Mouse (Mus musculus) gastrocnemius, postnatal 4 days (tissue): ENCODE measurements at regions not wholly inside any gene's neighbourhood (a gene's known extent, or its start where the extent isn't known, plus 50 kb on each side); places are given as distances from the start of the nearest gene placed in this dataset.

ENCODE experiments used
- DNase-seq, 2 experiments: peaks; one replicate each; pipeline ENCODE4 v3.0.0; 2021 to 2022; ENCODE audit warnings: low spot score in 2 of 2, mixed read lengths in 2 of 2

DNA sequence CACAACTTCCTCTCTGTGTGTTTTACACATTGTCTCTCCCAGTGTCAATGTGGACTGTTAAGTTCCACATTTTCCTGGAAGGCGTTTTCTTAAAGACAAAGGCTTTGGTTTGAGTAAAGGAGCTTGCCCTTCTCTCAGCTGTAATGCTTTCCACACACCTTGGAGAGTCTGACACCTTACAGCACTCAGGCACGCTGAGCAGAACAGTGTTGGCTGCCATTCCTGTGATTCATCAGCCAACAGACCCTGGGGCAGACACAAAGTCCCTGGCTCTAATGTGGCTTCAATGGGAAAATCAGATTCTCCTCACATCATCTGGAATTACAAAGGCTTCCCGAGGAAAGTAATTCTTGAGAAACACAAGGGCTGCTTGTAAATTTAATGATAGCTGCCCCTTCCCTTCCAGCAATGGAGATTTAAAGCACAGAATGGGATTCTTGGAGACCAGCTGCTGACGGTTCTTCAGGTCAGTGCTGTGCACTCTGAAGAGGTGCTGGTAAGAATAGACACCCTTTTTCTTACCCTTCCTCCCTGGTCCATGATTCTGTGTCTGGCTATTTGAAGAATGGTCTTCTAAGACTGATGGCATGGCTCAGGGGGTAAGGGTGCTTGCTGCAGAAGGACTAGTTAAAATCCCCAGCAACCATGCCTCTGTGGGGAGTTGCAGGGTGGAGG is 468.4 kb upstream of the Nr2f2 start:
- DNase-seq, result no peak

GRCm38 (mm10) chr7:70828486-70829195 is 462.1 kb upstream of the Nr2f2 start:
- DNase-seq, result no peak

GRCm38 (mm10) chr7:70826074-70826473 is 459.5 kb upstream of the Nr2f2 start:
- DNase-seq, result no peak

DNA sequence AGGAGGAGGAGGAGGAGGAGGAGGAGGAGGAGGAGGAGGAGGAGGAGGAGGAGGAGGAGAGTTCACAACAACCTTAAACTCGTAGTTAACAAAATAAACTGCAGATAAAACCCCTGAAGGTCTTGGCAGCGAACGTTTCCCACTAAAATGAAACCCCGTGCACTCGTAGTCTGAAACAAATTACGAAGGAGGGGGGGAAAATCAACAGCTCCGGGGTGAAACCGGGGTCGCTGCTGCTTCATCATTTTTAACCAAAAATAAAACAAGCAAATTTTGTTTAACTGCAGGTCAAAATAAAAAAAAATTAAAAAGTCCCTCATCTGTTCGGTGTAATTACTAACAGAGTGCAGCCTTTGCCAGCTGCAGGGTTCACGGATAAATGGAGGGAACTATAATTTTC is 456.5 kb upstream of the Nr2f2 start:
- no peak for DNase-seq

DNA sequence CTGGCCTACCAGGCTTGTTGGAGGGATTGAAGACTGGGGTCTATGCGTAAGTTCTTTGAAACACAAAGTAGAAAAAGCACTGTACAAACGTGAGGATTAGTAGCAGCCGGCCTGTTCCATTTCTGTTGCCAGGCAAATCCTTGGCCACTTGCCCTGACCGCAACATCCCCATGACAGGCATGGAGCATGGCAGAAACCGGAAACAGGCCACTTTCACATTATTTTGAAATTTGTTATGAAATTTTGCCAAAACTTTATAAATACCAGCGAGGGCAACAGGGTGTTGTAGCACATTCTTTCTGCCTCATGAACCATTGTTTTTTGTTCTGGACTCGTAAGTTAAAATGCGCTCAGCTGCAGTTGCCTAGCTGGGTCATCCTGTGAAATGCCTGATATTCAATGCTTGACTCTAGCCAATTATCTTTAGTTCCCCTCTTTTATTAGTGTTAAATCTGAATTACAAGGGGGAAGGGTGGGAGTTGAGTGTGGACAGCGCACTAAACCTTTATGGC is 455.8 kb upstream of the Nr2f2 start:
- peak; percentile 35 to 77 for DNase-seq

GRCm38 (mm10) chr7:70821861-70822260 is 455.3 kb upstream of the Nr2f2 start:
- no peak for DNase-seq

GRCm38 (mm10) chr7:70817347-70817913 is 450.9 kb upstream of the Nr2f2 start:
- no peak for DNase-seq

GRCm38 (mm10) chr7:70814391-70814790 is 447.9 kb upstream of the Nr2f2 start:
- no peak for DNase-seq

GRCm38 (mm10) chr7:70813101-70813500 is 446.6 kb upstream of the Nr2f2 start:
- no peak for DNase-seq

DNA sequence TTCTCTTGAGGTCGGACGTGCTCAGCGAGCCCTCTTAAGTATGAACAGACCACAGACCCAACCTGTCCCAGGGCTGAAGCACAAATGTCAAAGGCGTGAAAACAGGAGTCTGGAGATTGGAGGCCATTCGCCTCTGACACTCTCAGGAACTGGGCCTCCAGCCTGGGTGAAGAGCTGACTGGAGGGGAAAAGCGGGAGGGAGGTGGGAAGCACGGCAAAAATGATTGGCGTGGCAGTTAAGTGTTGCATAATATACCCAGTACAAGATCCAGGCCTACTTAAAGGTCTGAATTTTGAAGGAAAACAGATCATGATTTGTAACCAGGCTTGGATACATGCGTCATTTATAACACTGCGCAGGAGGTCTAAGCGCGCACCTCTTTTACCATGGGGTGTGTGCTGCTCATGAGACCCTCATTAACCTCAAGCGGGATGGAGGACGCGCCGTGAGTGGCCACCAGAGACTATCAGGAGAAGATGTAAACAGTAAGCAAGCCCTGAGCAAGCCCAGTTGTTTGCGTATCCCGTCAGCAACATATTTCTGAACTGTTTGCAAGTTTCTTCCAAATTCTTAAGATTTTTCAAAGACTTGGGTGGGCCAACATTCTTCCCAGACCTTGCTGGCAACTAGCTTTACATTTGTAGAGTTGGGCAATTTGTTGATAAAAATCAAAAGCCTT is 444.0 kb upstream of the Nr2f2 start:
- no peak for DNase-seq

GRCm38 (mm10) chr7:70804281-70804680 is 437.7 kb upstream of the Nr2f2 start:
- DNase-seq, result no peak

DNA sequence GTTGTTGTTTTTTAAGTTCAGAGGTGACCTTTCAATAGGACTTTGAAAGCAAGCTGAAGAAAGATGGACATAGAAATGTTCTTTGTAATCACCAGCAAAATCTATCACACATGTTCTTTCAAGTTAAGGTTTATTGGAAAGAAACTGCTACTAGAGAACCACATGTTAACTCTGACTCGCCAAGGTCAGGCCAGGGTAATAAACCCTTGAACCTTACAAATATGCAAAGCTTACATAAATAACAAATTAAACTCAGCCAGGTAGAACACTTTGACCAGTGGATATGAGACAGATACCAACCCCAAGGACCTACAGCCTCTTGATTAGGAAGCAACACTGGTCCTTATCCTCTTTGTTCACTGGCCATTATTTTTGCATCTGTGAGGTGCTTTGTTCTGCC is 433.4 kb upstream of the Nr2f2 start:
- no peak for DNase-seq

- no peak for DNase-seq
These were observed 432.7 kb upstream of the Nr2f2 start for GRCm38 (mm10) chr7:70799031-70799766.

GRCm38 (mm10) chr7:70796038-70796760 is 429.7 kb upstream of the Nr2f2 start:
- no peak for DNase-seq

DNA sequence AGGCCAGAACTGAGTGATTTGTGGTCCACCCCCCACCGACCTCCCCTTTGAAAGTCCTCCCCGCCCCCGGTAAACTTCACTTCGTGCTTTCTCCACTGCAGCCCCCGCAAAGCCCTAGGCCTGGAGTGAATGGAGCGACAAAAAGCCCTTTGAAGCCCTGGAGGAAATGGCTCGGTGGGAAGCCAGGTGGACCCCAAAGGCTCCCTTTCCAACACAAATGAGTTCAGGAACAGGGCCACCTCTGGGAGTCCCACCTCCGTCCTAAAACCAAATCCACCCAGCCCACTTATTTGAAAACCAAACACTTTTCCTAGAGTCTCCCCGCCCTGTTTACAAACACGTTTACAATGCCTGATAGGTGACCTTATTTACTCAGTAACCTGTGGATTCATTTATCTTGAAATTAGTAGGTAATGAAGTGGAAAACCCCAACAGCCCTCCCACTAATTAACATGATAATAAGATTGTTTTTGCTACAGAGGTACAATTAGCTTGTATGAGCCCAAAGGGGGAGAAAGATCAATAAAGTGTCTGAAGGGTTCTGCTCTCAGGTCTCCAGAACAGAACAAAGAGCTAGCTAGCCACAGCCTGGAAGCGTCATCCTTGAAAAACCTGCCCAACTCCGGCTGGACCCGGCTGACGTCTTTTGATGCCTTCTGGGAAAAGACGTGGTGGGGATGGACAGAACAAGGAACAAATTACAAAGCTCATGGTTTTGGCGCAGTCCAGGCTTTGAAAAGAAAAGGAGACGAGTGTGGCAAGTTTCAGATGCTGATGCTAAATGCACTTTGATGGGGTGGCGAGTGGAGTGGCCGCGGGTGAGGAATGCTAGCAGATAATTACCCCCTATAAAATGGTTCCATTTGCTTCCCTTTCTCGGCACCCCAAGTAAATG is 422.6 kb upstream of the Nr2f2 start:
- DNase-seq, result no peak

GRCm38 (mm10) chr7:70787966-70788365 is 421.4 kb upstream of the Nr2f2 start:
- DNase-seq, result no peak

DNA sequence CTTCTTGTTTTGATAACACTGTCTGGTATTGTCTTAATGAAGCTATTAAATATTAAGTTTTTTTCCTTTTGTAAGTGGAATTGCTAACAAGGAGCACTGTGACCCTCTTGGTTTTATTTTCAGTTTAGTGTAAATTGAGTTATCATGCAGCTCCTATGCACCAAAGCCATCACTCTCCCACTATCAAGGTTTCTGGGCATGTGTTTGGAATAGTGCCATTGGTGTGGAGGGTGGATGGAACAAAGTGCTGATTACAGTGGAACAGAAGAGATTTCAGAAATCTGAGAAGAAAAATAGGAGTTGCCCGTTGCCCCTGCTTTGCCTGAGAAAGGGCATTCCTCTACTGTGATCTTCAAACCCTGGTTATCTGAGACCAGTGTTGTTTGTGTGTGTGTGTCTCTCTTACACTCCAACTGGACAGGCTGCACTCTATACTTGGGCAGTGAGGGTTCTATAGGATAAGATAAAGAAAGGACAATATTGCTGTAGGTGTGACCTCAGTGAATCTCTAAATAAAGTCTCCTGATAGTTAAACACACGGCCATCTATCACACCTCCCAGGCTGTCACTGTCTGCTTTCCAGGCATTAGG is 414.3 kb upstream of the Nr2f2 start:
- DNase-seq, result no peak

- DNase-seq, result no peak
These were observed 411.2 kb upstream of the Nr2f2 start for GRCm38 (mm10) chr7:70777763-70778162.

- DNase-seq, result no peak
These were observed 403.1 kb upstream of the Nr2f2 start for GRCm38 (mm10) chr7:70769655-70770054.
